Mouse (Mus musculus) brain, embryonic 14.5 days (tissue): ENCODE data around the gene Saa3. TPM values are rescaled to one million over a fixed set of nuclear protein-coding genes. Genes with fewer than 3 reads are reported as not detected.
"Not testable (repeated sequence)": the region's sequence is repeated elsewhere in the genome, so short reads cannot be mapped to it uniquely, and the experiment has no call there.

ENCODE experiments used
- DNase-seq: peaks from one replicate; pipeline ENCODE4 v3.0.0-alpha.2; 2011; ENCODE audit warnings: low read depth
- CTCF ChIP-seq: fragments of 200-500 bp; IDR thresholded peaks from 2 replicates; pipeline ENCODE4 v1.5.1; 2012; ENCODE audit warnings: inconsistent platforms, mild to moderate bottlenecking, moderate library complexity, borderline replicate concordance; ENCODE audit not compliant: insufficient read depth, insufficient read length; ENCODE audit errors: extremely low read depth
- POLR2A ChIP-seq: fragments of 200-500 bp; IDR thresholded peaks from 2 replicates; pipeline ENCODE4 v1.6.1; 2012; ENCODE audit warnings: mild to moderate bottlenecking, inconsistent platforms, borderline replicate concordance; ENCODE audit not compliant: poor library complexity, insufficient read depth, insufficient read length, severe bottlenecking; ENCODE audit errors: extremely low read depth
- polyA plus RNA-seq: library from polyadenylated mRNA; depleted of rRNA; stranded (reverse); fragments of >200 nt; gene quantifications from 2 replicates; pipeline ENCODE4 v1.2.3, GENCODE M21; 2012; rRNA removed

The Saa3 gene
- polyA plus RNA-seq, 1 experiment: not detected

DNA sequence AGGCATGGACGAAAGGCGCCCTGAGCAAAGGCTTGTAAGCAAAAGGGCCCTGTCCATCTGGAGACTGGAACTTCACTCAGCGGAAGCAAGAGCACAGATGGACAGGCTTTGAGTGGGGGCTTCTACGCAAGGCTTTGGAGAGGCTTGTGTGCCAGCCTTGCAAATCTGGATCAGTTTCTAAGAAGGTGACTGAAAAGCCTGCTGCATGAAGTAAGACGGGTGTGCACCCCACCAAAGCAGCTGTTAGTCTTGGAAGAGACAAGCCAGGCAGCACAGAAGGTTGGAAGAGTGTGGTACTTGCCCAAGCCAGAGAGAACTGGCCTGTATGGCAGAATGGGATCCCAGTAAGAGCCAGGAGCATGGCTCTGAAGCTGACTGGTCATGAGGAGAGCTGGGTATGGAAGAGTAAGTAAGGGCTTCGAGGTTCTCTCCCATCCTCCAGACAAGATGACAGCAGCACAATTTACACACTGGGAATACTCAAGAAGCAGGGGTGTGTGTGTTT lies 14.9 kb downstream of the Saa3 start:
- no peak for DNase-seq
- no peak for TF ChIP-seq CTCF
- TF ChIP-seq POLR2A: no peak

DNA sequence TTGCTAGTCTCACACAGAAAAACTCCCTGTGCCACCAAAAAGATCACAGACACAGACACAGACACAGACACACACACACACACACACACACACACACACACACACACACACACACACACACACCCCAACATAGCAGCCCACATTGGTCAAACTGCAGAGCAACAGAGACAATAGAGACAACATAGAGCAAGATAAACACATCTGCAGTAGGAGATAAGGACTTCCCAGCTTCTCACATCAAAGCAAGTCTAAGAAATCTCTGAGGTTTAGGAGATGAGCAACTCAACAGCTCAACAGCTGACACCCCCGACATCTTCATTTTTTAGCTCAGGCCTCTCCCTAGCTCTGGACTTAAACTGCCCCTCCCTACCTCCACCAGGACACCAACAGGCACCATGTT lies 18.7 kb downstream of the Saa3 start:
- TF ChIP-seq CTCF (no peak), POLR2A (no peak)
- no peak for DNase-seq

DNA sequence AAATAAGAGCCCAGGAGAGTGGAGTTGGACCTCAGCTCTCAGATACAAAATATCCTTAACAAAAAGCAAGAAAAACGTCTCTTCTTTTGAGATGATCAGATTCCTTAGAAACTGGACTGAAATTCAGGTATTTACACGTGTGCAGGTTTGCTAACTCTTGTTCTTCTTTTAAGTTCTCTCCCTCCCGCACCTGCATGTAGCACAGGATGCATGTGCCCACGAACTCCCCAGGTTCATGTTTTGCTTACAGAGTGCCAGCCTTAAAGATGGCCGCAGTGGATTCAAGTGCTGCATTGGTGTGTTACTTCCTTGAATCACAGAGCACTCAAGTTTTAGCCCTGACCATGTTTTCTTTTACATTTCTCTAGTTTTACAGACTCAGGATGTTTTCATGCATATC lies 28.7 kb downstream of the Saa3 start:
- DNase-seq: no peak

DNA sequence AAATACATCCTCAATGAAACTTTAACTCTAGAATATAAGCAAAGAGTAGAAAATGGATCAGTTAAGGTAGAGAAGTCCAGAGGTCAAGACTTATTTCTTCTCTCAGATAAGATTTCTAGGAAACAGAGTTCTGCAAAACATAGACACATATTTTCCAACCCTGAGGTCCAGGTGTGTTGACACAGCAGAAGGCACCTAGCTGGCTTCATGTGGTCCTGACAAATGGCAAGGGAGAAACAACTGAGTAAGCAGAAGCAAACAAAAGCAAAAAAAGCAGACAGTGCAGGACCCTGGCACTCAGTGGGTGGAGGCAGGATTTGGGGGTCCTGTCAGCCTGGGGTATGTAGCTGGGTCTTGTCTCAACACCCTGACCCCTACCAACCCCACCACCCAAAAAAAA lies 34.8 kb downstream of the Saa3 start:
- DNase-seq: no peak
- TF ChIP-seq POLR2A (no peak), CTCF (no peak)

More for the DNA sequence above, 28.7 kb downstream of the Saa3 start:
- no peak for TF ChIP-seq POLR2A
- TF ChIP-seq CTCF: no peak

DNA sequence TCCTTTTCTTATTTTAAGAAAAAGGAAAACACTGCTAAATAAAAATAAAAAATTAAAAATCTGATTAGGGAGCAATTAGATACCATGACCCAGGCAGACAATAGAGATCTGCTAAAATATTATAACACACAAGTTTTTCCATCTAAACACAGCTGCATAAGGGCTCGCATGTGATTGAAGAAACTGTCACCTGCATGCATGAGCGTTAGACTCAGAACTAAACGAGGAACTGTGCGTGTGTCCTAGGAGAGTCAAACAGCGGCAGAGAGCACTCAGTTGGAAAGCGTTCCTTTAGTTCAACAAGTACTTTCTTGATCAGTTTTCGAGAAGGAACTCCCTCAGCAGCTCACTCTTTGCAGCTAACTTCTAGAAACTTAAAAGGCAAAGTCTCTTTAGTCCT lies 36.5 kb downstream of the Saa3 start:
- not testable (repeated sequence) for DNase-seq

DNA sequence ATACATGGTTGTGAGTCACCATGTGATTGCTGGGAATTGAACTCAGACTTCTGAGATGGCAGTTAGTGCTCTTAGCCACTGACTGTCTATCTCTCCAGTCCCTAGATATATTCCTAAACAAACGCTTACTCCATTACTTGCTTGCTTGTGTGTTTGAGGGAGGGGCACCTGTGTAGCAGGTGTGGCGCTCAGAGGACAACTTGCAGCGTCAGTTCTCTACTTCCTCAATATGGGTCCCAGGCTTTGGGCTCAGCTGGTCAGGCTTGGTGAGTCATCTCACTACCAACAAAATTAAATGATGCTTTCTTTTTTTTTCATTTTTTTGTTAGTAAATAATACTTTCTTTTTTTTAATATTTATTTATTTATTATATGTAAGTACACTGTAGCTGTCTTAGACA lies 37.1 kb downstream of the Saa3 start:
- DNase-seq: no peak

DNA sequence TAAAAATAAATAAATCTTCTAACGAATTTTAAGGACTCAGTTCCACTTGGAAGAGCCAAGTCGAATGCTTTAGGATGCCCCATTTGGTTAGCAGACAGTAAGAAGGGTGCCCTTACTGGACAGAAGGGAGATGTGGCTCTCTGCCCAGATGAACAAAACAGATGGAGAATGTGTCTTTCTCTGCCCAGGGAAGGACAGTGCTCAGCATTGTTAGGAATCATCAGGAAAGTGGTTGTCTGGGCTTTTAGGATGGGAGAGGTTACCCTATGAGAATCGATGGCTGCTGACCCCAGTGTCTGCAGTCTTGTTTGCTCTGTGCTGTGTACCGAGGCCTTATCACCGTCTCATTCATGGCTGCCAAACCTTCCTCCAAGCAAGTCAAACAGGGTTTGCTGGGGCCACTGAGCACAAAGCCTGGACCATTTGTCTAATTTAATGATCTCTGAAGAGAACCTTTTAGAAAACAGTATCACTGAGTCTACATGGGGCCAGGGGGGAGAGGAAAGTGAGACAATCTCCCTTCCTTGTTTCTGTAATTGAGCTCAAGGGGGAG lies 38.6 kb downstream of the Saa3 start:
- DNase-seq: peak; percentile 27
- TF ChIP-seq CTCF: no peak
- no peak for TF ChIP-seq POLR2A

More for the DNA sequence above, 37.1 kb downstream of the Saa3 start:
- no peak for TF ChIP-seq POLR2A
- TF ChIP-seq CTCF: no peak

DNA sequence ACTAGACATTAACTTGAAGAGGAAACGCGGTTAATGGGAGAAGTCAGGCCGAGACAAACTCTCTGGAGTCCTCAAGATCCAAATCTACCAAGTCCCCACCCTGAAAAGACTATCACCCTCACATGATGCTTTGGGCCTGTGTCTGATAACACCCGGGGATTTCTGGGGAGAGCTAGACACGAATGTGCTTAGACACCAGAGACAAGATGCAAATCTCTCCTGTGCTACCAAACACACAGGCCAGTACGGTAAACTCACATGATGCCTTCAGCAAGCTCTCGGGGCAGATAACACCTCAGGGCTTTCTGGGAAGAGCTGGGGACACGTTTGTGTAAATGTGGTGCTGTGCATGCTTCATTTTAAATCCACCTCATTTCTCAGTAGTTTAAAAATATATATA lies 39.6 kb downstream of the Saa3 start:
- no peak for DNase-seq
- TF ChIP-seq POLR2A: no peak
- TF ChIP-seq CTCF: no peak

DNA sequence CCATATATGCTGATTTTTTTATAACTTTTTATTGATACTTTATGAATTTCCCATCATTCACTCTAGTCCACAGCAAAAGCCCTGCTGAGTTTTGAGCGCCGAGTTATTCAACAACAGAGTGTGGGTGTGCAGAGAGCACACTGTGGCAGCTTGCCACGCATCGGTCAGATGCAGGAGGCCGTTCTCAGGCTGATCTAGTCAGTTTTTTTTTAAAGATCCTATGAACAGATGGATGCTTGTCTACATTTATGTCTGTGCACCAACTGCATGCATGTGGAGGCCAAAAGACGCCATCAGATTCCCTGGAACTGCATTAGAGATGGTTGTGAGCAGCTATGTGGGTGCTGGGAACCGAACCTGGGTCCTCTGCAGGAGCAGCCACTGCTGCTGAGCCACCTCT lies 40.4 kb downstream of the Saa3 start:
- no peak for TF ChIP-seq CTCF
- TF ChIP-seq POLR2A: no peak
- DNase-seq: no peak

DNA sequence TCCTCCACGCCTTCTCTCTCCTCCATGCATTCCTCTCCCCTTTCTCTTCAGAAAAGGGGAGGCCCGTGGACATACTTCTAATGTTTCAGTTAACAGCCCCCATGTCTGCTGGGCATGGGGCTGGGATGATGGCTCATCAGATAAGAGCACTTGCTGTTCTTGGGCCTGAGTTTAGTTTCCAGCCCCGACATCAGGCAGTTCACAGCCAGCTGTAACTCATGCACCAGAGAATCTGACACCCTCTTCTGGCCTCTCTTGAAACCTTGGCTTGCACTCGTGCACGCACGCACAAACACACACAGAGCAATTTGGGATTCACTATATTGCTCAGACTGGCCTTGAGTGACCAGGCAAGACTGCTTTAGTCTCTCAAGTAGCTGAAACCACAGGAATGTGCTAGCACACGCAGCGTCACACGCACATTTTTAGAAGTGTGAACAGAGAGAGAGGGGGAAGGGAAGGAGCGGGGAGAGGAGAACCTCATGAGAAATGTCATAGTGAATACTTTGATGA lies 43.3 kb downstream of the Saa3 start, which contains the start of gene Tph1:
TSS of gene Tph1 (minus strand) at position 378 of the 513 bp plus-strand sequence.
- TF ChIP-seq CTCF (no peak), POLR2A (no peak)
- DNase-seq: no peak

DNA sequence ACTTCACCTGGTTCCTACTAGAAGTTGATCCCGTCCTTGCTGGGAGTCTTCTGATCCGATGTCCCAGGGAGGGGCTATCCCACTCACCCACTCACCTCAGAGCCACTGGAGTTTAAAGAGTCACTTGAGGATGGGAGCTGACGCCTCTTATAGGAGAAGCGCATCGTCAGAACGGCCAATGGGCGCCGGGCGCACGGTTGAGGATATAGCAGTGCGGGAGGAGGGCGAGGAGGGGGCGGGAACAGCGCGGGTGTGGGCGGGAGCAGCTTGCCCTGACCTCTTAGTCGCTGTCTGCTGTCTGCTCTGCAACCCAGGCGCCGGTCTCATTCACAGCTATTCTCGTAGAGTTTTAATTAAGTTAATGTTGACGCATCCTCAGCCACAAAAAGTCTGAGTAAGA lies 48.2 kb downstream of the Saa3 start:
- DNase-seq: peak; percentile 31
- TF ChIP-seq POLR2A (no peak), CTCF (no peak)

DNA sequence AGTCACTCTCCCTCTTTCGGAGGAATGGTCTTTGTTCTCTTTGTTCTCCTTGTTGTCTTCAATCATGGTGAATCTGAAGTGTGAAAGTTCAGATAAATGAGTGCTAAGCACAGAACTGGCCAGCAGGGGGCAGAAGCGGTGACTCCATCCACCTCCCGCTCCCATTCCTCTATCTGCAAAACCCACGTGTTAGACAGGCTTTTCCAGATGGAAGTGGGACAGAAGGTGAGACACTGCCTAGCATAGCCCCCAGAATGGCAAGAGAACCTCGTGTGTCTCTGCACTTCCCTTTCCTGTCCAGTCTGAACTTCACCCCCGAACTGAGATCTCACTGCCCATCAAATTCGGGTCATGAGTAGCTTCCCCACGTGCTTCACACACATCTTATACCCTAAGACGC lies 50.3 kb downstream of the Saa3 start:
- DNase-seq: peak; percentile 41

More for the DNA sequence above, 50.3 kb downstream of the Saa3 start:
- no peak for TF ChIP-seq POLR2A
- peak; percentile 75 for TF ChIP-seq CTCF

Other genes with a start within 250 kb of the Saa3 start
- gene Sergef, start 75.9 kb downstream of the Saa3 start, polyA plus RNA-seq: 30.8 and 32.8 TPM in 2 replicates
- 0.21 and 0.27 TPM in 2 replicates for gene Tph1, start 43.2 kb downstream of the Saa3 start, polyA plus RNA-seq
- gene Saal1, start 5.0 kb downstream of the Saa3 start, polyA plus RNA-seq: 14.5 and 14.8 TPM in 2 replicates
- not detected in 2 replicates for gene Saa4, start 16.9 kb upstream of the Saa3 start, polyA plus RNA-seq
- gene Saa1, start 27.3 kb upstream of the Saa3 start, polyA plus RNA-seq: 0.22 TPM in 1 of 2 replicates, not detected in the other
- not detected in 2 replicates for gene Saa2, start 36.1 kb upstream of the Saa3 start, polyA plus RNA-seq
- 22.6 and 24.6 TPM in 2 replicates for gene Hps5, start 80.4 kb upstream of the Saa3 start, polyA plus RNA-seq
- 28.7 and 29.0 TPM in 2 replicates for gene Gtf2h1, start 80.4 kb upstream of the Saa3 start, polyA plus RNA-seq
- 286 and 288 TPM in 2 replicates for gene Ldha, start 125.8 kb upstream of the Saa3 start, polyA plus RNA-seq
- gene Ldhc, start 145.5 kb upstream of the Saa3 start, polyA plus RNA-seq: 0.16 and 0.20 TPM in 2 replicates
- gene Tsg101, start 204.3 kb upstream of the Saa3 start, polyA plus RNA-seq: 150 and 162 TPM in 2 replicates
- 6.5 and 7.5 TPM in 2 replicates for gene Uevld, start 242.8 kb upstream of the Saa3 start, polyA plus RNA-seq